Mouse (Mus musculus): ENCODE results near the gene Mier1.

The Mier1 gene

GRCm38 (mm10) chr4:103114184-103115111, at the start of gene Mier1, which contains the start of gene Wdr78:
TSS of gene Mier1 (plus strand) at chr4:103114390.
TSS of gene Wdr78 (minus strand) at chr4:103114555.
- DNase-seq (ENCODE audit: low read depth, low spot score), result peak; percentile 98

DNA sequence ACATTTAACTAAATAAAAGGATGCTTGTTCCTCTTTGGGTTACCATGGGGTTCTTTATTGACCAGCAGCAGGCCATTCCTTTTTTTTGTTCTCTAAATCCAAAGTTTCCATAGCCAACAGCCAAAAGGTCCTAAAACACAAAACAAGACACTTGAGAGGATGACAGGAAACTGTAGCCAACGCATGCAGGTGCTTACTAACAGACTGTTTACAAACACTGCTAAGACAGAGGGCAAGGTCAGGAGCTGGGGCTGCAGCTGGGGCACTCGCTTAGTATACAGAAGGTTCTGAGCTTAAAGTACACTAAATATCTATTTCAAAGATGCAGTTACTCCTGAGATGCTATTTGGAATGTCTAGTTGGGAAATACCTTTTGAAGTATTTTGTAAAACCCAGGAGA, 49.8 kb upstream of the Mier1 start:
- DNase-seq (ENCODE audit: low read depth, low spot score), result no peak

- no peak for DNase-seq (ENCODE audit: low read depth, low spot score)
Measured at GRCm38 (mm10) chr4:103064976-103065375, 49.2 kb upstream of the Mier1 start.

GRCm38 (mm10) chr4:103067906-103068655, 46.1 kb upstream of the Mier1 start:
- no peak for DNase-seq (ENCODE audit: low read depth, low spot score)

- DNase-seq (ENCODE audit: low read depth, low spot score), result peak; percentile 12
Measured at GRCm38 (mm10) chr4:103070631-103071030, 43.6 kb upstream of the Mier1 start.

DNA sequence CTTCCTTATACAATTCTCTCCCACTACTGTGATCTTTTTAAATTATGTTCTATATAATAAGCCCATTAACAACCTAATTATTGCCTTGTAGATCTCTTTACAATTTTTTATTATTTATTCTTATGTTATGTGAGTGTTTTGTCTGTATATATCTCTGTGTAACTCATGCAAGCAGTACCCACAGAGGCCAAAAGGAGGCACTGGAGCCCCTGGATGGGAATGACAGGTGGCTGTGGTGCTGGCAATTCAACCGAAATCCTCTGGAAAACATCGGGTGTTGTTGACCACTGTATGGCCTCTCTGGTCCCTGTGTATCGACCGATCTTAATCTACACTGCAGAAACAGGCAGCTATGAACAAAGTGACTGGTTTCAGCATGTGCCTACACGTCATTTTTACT, 29.0 kb upstream of the Mier1 start:
- DNase-seq (ENCODE audit: low read depth, low spot score), result no peak

- no peak for DNase-seq (ENCODE audit: low read depth, low spot score)
Measured at GRCm38 (mm10) chr4:103095921-103096320, 18.3 kb upstream of the Mier1 start.

DNA sequence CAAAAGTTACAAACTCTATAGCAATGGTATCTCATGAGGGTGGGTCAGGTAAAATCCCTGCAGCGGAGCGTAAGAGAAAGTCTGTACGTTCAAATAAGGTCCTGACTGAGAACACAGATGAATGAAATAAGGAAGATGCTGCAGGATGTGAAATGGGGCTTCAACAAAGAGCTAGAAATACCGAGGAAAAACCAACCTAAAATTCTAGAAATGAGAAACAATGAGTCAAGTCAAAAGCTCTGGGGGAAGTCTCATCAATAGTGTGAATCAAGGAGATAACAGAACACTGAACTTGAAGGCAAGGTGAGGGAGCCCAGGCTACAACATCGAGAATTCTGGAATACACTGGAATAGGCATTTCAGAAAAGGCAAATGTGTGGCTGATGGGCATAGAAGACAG, 15.7 kb upstream of the Mier1 start:
- DNase-seq (ENCODE audit: low read depth, low spot score), result no peak

DNA sequence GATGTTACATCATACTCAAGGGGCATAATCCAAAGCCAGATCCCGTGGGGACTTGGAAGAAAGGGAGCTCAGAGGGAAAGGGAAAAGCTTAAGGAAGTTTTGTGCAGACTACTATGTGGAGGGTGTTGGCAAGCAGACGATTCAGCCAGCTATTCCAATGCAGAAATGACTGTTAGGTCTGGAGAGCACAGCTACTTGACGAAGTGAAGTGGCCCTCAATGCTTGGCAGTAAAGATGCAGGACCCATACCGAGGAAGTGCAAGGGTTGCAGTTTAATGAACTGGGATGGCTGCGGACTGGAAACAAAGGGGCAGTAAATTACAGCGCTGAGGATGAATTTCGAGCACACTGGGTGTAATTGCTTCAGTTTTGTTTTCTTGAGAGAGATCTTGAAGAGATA, 1.5 kb upstream of the Mier1 start:
- DNase-seq (ENCODE audit: low read depth, low spot score), result no peak

DNA sequence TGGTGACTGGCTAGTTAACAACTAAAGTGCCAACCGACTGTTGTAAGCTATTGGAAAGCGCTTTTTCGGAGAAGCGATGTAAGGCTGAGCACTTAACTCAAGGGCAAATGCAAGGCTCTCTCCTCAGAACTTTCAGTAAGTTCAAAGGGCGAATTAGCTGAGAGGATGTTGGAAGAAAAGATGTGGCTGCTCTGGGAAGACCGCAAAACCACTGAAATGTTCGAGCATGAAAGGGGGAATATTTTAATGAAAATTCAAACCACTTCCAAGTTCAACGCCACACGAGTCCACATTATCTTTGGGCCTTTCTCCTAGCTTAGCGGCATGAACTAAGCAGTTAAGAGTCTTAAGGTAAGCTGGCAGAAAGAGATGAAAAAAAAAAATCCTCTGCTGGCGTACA, 788 bp upstream of the Mier1 start:
- DNase-seq (ENCODE audit: low read depth, low spot score), result no peak

- DNase-seq (ENCODE audit: low read depth, low spot score), result no peak
Measured at GRCm38 (mm10) chr4:103118888-103119228, 4.7 kb downstream of the Mier1 start.

DNA sequence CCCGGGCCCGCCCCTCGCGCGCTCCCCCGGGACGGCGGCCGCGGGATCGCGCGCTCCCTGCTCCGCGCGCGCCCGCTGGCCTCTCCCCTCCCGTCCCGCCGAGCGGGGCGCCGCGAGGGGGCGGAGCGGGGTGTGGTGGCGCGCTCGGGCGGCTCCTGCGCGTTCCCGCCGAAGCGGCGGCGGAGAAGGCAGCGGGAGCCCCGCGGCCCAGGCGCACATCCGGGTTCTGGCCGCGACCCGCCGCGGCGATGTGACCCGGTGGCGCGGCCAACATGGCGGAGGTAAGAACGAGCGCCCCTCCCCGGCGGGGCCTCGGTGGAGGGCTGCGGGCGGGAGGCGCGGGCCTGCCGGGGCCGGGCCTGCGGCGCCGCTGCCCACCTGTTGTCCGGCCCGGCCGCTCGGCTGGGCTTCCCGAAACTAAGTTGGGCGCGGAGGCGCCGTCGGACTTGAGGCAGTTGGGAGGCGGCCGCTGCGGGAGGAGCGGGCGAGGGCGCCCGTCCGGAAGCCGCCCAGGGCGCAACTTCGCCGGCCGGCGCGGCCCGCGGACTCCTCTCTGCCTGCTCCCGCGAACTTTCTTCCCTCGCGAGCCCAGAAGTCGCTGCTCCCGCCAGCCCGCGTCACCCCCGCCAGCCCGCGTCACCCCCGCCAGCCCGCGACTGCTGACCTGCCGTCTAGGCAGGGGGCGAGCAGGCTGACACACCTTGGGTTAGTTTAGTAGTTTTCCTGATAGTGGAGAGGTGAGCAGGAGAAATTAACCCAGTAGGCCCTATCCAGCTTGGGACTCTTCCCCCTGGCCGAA, 5.2 kb downstream of the Mier1 start:
- DNase-seq (ENCODE audit: low read depth, low spot score), result peak; percentile 81

DNA sequence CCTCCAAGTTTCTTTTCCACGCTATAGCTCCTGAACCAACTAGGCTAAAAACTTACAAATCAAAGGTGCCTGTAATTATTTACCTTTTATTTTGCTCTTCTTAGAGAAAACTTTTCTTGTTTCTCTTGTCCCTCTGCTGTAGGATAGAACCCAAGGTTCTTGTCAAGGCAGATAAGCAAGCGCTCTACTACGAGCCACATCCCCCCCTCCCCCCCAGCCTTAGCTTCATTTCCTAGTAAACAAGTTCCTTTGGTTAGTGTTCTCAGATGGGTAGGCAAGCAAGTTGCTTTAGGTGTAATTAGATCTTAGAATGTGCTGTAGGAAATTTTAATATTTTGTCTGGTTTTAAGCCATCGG, 5.8 kb downstream of the Mier1 start:
- DNase-seq (ENCODE audit: low read depth, low spot score), result no peak

DNA sequence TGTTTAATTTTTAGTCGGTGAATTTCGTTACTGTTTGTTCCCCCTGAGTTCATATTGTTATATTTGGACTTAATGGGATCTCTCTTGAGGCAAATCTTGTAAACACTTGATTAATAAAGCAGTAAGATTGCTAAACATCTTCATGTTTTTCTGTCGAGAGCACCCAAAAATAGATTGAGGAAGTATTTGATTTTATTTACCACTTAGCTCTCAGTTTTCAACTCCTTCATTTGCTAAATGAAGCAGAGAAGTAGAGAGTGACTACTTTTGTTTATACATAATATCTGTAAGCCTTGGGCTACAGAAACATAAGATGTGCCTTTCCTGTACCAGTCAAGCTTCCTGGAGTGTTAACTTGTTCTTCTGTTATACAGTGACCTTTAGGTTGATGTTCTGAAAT, 6.2 kb downstream of the Mier1 start:
- DNase-seq (ENCODE audit: low read depth, low spot score), result no peak

- no peak for DNase-seq (ENCODE audit: low read depth, low spot score)
Measured at GRCm38 (mm10) chr4:103120874-103121389, 6.7 kb downstream of the Mier1 start.

GRCm38 (mm10) chr4:103123086-103123485, 8.9 kb downstream of the Mier1 start:
- no peak for DNase-seq (ENCODE audit: low read depth, low spot score)

DNA sequence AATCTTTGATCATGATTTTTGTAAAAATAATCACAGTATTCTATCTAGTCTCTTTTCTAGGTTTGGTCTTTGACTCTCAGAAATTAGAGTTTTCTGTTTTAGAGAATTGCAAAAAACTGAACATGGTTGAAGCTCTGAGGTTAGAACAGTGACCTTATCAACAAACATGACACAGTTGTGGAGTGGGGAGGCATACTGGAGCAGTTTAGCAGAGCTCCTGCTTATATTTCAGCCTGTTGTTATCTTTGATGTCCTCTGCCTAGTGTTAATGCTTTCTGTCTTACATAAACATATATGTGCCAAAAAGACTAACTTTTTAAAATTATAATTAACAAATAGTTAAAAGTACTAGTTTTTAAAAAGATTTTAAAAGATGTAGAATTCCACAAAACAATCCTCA, 9.4 kb downstream of the Mier1 start:
- no peak for DNase-seq (ENCODE audit: low read depth, low spot score)

- DNase-seq (ENCODE audit: low read depth, low spot score), result no peak
Measured at GRCm38 (mm10) chr4:103126533-103126932, 12.3 kb downstream of the Mier1 start.

GRCm38 (mm10) chr4:103136946-103137345, 22.8 kb downstream of the Mier1 start:
- DNase-seq (ENCODE audit: low read depth, low spot score), result no peak

DNA sequence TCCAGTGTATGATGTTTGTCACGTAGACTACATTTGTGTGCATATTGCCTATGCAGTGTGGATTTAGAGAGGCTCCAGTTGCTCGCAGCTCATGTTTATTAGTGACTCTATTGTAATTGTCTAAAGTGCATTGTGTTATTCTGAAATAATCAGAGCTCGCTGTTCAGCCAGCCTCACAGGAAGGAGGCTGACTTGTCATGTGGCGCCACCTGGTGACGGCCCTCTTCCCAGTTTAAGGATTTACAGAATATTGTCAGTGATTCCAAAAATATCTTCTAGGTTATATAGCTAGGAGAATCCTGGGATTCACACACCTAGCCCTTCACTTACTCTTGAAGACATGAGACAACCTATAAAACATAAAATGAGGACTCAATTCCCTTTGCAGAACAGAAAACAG, 32.1 kb downstream of the Mier1 start:
- peak; percentile 66 for DNase-seq (ENCODE audit: low read depth, low spot score)

DNA sequence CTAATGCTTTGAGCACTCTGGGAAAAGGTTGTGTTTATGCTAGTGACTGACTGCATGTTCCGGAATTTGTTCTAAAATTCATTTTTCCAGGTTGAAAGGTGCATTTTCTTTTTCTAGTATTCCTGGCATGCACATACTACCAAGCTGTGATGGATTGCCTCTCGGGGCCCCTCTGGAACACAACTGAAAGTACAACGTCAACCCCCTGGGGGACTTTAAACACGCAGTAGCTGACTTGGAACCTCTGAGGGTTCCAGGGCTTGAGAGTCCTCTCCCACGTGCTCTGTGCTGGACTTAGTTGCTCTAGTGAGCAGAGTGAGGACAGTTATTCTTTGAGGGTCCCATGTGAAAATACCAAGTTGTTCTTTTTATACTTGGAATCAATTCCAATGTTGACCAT, 37.8 kb downstream of the Mier1 start:
- no peak for DNase-seq (ENCODE audit: low read depth, low spot score)

DNA sequence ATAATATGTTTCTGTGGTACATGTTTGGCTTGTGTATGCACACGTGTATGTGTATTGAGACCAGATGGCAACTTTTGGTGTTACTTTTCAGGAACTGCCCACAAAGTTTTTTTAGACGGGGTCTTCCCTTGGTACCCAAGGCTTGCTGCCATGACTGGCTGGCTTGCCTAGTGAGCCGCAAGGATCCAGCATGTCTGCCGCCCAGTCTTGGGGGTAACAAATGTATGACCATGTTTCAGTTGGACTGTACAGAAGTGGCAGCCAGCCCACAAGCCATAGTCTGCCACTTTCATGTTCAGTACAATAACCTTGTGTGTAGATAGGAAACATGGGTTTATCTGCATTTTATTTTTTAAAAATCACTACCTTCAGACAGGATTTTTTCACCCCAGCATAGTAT, 44.6 kb downstream of the Mier1 start:
- DNase-seq (ENCODE audit: low read depth, low spot score), result no peak

Measured in mesoderm, embryonic 11.5 days (tissue).